Mouse (Mus musculus) lung, adult 2 months (tissue): ENCODE measurements around the gene Dnah12.

Experiments
- CTCF ChIP-seq: fragments of 200-500 bp; IDR thresholded peaks from 2 replicates; pipeline ENCODE4 v1.5.1; 2011; ENCODE audit warnings: mild to moderate bottlenecking, low read length, control low read depth; ENCODE audit not compliant: insufficient read depth
- POLR2A ChIP-seq: fragments of 200-500 bp; IDR thresholded peaks from 2 replicates; pipeline ENCODE4 v1.6.1; 2011; ENCODE audit warnings: low read depth, mild to moderate bottlenecking, control low read depth, low read length, borderline replicate concordance; ENCODE audit errors: extremely low read depth

DNA sequence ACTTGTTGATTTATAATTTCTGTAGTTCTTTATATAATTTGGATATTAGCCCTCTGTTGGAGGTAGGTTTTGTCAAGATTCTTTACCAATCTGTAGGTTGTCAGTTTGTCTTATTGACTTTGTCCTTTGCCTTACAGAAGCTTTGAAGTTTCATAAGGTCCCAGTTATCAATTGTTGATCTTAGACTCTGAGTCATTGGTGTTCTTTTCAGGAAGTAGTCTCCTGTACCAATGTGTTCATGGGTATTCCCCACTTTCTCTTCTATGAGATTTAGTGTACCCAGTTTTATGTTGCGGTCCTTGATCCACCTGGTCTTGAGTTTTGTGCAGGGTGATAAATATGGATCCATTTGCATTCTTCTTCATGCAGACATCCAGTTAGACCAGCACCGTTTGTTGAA lies 101.4 kb downstream of the Dnah12 start:
- TF ChIP-seq CTCF = no peak
- TF ChIP-seq POLR2A = no peak
